Mouse (Mus musculus): Measurements from ENCODE around the gene Otud4. TPM values are rescaled to one million over a fixed set of nuclear protein-coding genes. Genes with fewer than 3 reads are reported as not detected.
"Not testable (repeated sequence)": the region's sequence is repeated elsewhere in the genome, so short reads cannot be mapped to it uniquely, and the experiment has no call there.

Gene Otud4
- polyA plus RNA-seq, 1 experiment = 14.0 TPM

DNA sequence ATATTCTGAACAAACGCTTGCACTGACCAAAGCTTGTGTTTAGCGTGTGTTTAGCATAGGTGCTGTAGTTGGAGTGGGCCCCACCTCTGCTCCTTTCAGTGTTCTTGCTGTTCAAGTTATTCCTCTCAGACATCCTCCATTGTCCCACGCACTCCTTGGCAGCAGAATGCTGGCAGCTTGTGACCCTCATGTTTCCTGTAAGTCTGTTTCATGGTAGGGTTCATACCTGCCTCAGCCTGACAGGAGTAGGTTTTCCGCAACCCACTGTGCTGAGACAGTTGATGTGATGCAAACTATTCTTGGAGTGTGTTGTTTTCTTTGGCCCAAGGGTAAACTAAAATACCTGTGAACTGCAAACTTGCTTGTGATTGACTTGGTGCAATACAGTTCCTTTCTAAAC, 37.0 kb downstream of the Otud4 start:
- H3K4me1 ChIP-seq (ENCODE audit: control insufficient read depth, insufficient read depth, low read length) = peaks cover 3% of the 10 kb centered on the region; the same call in 1 of the 2 replicates
- DNase-seq = no peak
- 80% methylated on average over 4 of the region's 4 CpGs for WGBS
- H3K27me3 ChIP-seq (replicated peaks; ENCODE audit: control insufficient read depth, insufficient read depth, low read length) = no peaks in the 10 kb centered on the region
- no peak overlapping the region for H3K27ac ChIP-seq (ENCODE audit: insufficient read depth, low read depth, low read length)
- no peak overlapping the region for H3K4me3 ChIP-seq (ENCODE audit: insufficient read depth, low read depth, low read length)
- H3K36me3 ChIP-seq (ENCODE audit: control insufficient read depth, insufficient read depth, low read length) = peaks cover 8% of the 10 kb centered on the region
- TF ChIP-seq CTCF (conservative IDR thresholded peaks at IDR 0.05; ENCODE audit: insufficient read depth, insufficient read length, low read depth, low read length) (no peak), POLR2A (IDR thresholded peaks at IDR 0.05; ENCODE audit: low read depth, low read length) (no peak)

DNA sequence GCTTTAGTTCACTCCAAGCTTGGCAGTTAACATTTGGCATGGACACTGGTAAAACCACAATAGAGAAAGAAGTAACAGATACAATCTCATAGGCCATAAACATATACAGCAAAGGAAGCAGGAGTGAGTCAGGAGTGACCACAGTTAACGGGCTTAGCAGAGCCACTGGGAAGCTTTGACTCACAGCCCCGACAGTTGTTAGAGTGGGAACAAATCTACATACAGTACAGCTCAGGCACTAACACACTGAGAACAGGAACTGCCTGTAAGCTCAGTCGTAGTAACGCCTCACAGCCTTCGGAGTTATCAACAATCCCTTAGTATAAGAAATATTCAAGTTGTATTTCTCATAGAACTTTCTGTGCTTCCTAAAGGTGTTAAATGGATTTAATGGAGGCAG, 39.6 kb downstream of the Otud4 start:
- peaks cover 3% of the 10 kb centered on the region; the same call in 1 of the 2 replicates for H3K4me1 ChIP-seq (ENCODE audit: control insufficient read depth, insufficient read depth, low read length)
- WGBS = 70% methylated on average over 5 of the region's 5 CpGs
- H3K36me3 ChIP-seq (ENCODE audit: control insufficient read depth, insufficient read depth, low read length) = peaks cover 3% of the 10 kb centered on the region
- DNase-seq = no peak
- no peak for TF ChIP-seq CTCF (conservative IDR thresholded peaks at IDR 0.05; ENCODE audit: insufficient read depth, insufficient read length, low read depth, low read length)
- TF ChIP-seq POLR2A (IDR thresholded peaks at IDR 0.05; ENCODE audit: low read depth, low read length) = no peak
- H3K27me3 ChIP-seq (replicated peaks; ENCODE audit: control insufficient read depth, insufficient read depth, low read length) = no peaks in the 10 kb centered on the region
- no peak overlapping the region for H3K27ac ChIP-seq (ENCODE audit: insufficient read depth, low read depth, low read length)
- H3K4me3 ChIP-seq (ENCODE audit: insufficient read depth, low read depth, low read length) = no peak overlapping the region

DNA sequence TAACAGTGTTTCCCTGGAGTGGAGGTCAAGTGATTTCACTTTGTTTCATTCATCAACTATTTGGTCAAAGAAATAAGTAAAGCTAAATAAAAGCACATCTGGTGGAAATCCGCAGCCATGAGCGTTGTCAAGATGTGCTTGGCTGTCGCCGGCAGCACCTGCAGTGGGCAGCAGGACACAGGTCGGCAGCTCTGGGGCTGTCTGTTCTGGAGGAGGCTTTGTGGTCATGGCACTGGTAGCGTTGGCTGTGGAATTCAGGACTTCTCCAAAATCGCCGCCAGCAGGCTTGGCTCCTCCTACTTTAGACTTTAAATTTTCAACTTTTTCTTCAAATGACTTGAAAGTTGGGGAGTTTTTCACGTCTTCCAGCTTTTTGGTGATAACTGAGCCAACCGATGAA, 40.7 kb downstream of the Otud4 start:
- WGBS = 32% methylated on average over 10 of the region's 10 CpGs
- H3K36me3 ChIP-seq (ENCODE audit: control insufficient read depth, insufficient read depth, low read length) = not testable (repeated sequence)

DNA sequence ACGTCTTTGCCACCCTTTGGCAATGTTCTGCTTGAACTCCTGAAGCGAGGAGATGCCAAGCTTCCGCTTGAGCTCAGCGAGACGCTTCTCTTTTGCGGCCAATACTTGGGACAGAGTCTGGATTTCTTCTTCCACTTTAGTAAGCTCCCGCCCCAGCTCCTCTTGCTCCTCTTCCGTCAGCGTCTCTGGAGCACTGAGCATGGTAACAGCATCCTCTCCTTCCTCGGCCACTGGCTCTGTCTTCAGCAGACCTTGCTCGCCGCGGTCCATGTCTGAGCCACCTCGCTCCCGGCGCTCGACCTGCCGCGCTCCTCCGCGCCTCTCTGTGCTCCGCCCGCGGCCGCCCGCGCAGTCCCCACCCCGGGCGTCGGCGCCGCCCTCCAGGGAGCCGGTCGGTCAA, 41.1 kb downstream of the Otud4 start:
- Histone ChIP-seq H3K4me1 (ENCODE audit: control insufficient read depth, insufficient read depth, low read length) (peaks cover 3% of the 10 kb centered on the region; the same call in 1 of the 2 replicates), H3K27me3 (replicated peaks; ENCODE audit: control insufficient read depth, insufficient read depth, low read length) (no peaks in the 10 kb centered on the region), H3K27ac (ENCODE audit: insufficient read depth, low read depth, low read length) (no peak overlapping the region), H3K4me3 (ENCODE audit: insufficient read depth, low read depth, low read length) (peak overlapping the region; percentile 59), H3K36me3 (ENCODE audit: control insufficient read depth, insufficient read depth, low read length) (peaks cover 3% of the 10 kb centered on the region)
- WGBS = 2% methylated on average over 34 of the region's 34 CpGs
- DNase-seq = peak; percentile 13
- TF ChIP-seq POLR2A (IDR thresholded peaks at IDR 0.05; ENCODE audit: low read depth, low read length) = no peak
- TF ChIP-seq CTCF (conservative IDR thresholded peaks at IDR 0.05; ENCODE audit: insufficient read depth, insufficient read length, low read depth, low read length) = no peak

More for the DNA sequence above, 40.7 kb downstream of the Otud4 start:
- not testable (repeated sequence) for H3K27ac ChIP-seq (ENCODE audit: insufficient read depth, low read depth, low read length); DNase-seq; H3K4me1 ChIP-seq (ENCODE audit: control insufficient read depth, insufficient read depth, low read length); H3K27me3 ChIP-seq (replicated peaks; ENCODE audit: control insufficient read depth, insufficient read depth, low read length)
- H3K4me3 ChIP-seq (ENCODE audit: insufficient read depth, low read depth, low read length) = peak overlapping the region; percentile 59; the same call in 1 of the 2 replicates

DNA sequence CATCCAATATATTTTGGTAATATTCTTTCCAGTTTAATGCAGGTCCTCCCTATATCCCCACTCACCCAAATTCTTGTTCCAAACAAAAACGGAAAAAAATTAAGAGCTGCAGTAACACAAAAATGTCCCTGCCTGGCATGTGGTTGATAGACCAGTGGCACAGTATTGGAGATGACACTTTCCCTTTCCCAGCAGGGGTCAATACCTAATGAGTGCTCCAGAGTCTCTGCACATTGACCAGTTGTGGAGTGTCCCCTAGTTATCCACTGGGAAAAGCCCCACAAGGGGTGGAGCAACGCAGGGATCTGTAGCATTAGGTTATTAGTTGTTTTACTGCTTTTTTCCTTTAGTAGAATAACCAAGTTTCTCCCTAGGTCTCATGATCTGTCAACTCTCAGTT, 41.5 kb downstream of the Otud4 start:
- TF ChIP-seq CTCF (conservative IDR thresholded peaks at IDR 0.05; ENCODE audit: insufficient read depth, insufficient read length, low read depth, low read length) (no peak), POLR2A (IDR thresholded peaks at IDR 0.05; ENCODE audit: low read depth, low read length) (no peak)
- no peak for DNase-seq
- Histone ChIP-seq H3K4me1 (ENCODE audit: control insufficient read depth, insufficient read depth, low read length) (peaks cover 3% of the 10 kb centered on the region; the same call in 1 of the 2 replicates), H3K4me3 (ENCODE audit: insufficient read depth, low read depth, low read length) (no peak overlapping the region), H3K36me3 (ENCODE audit: control insufficient read depth, insufficient read depth, low read length) (peaks cover 4% of the 10 kb centered on the region), H3K27me3 (replicated peaks; ENCODE audit: control insufficient read depth, insufficient read depth, low read length) (no peaks in the 10 kb centered on the region), H3K27ac (ENCODE audit: insufficient read depth, low read depth, low read length) (no peak overlapping the region)
- WGBS = 33% methylated on average over 2 of the region's 2 CpGs

DNA sequence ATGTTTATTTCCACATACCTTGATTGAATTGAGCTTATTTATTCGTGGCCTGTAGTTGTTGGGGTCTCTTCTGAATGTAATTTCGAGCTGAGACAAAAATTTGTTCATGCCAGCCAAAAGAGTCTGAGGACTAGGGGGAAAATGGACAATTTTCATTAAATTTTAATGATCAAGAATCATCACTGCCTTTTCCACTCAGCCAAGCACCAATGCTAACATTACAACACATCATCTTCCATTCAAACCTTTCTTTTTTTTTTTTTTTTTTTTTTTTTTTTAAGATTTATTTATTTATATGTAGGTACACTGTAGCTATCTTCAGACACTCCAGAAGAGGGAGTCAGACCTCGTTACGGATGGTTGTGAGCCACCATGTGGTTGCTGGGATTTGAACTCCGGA, 46.5 kb downstream of the Otud4 start:
- not testable (repeated sequence) for H3K27ac ChIP-seq (ENCODE audit: insufficient read depth, low read depth, low read length); H3K36me3 ChIP-seq (ENCODE audit: control insufficient read depth, insufficient read depth, low read length); H3K27me3 ChIP-seq (replicated peaks; ENCODE audit: control insufficient read depth, insufficient read depth, low read length); DNase-seq; H3K4me1 ChIP-seq (ENCODE audit: control insufficient read depth, insufficient read depth, low read length); H3K4me3 ChIP-seq (ENCODE audit: insufficient read depth, low read depth, low read length)
- WGBS = 89% methylated on average over 5 of the region's 5 CpGs

DNA sequence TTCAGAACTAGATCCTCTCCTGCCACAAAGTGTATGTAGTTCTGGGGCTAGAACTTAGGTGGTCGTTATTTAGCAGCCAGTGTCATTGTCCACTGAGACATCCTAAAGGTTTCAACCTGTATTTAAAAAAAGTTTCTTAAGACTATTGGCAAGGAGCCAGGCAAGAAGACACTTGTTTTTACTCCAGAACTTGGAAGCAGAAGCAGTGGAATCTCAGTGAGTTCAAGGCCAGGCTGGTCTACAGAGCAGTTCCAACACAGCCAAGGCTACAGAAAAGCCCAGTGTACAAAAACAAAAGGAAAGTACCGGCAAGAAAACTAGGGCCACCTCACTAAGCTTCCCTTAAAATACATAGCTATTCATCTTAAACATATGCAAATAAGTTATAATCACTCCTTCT, 53.1 kb downstream of the Otud4 start:
- whole genome bisulfite sequencing = 90% methylated on average over 2 of the region's 2 CpGs
- no peak for TF ChIP-seq POLR2A (IDR thresholded peaks at IDR 0.05; ENCODE audit: low read depth, low read length)
- DNase-seq = no peak
- no peak overlapping the region for H3K27ac ChIP-seq (ENCODE audit: insufficient read depth, low read depth, low read length)
- H3K4me3 ChIP-seq (ENCODE audit: insufficient read depth, low read depth, low read length) = no peak overlapping the region
- H3K27me3 ChIP-seq (replicated peaks; ENCODE audit: control insufficient read depth, insufficient read depth, low read length) = no peaks in the 10 kb centered on the region
- no peaks in the 10 kb centered on the region for H3K4me1 ChIP-seq (ENCODE audit: control insufficient read depth, insufficient read depth, low read length)
- peaks cover 6% of the 10 kb centered on the region for H3K36me3 ChIP-seq (ENCODE audit: control insufficient read depth, insufficient read depth, low read length)

DNA sequence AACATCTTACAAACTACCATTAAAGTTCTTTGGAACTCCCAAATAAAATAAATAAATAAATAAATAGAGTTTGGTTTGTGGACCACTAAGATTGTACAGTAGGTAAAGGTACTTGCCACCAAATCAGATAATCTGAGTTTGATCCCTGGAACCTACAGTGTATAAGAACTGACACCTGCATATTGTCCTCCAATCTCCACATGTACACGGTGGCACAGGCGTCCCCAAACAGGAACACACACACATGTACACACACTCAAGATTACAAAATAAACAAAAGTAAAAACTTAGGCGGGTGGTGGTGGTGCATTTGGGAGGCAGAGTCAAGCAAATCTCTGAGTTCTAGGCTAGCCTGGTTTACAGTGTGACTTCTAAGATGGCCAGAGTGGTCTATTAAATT, 67.3 kb downstream of the Otud4 start:
- no peak overlapping the region for H3K27ac ChIP-seq (ENCODE audit: insufficient read depth, low read depth, low read length)
- TF ChIP-seq POLR2A (IDR thresholded peaks at IDR 0.05; ENCODE audit: low read depth, low read length) (no peak), CTCF (conservative IDR thresholded peaks at IDR 0.05; ENCODE audit: insufficient read depth, insufficient read length, low read depth, low read length) (no peak)
- H3K27me3 ChIP-seq (replicated peaks; ENCODE audit: control insufficient read depth, insufficient read depth, low read length) = no peaks in the 10 kb centered on the region
- no peaks in the 10 kb centered on the region for H3K4me1 ChIP-seq (ENCODE audit: control insufficient read depth, insufficient read depth, low read length)
- H3K36me3 ChIP-seq (ENCODE audit: control insufficient read depth, insufficient read depth, low read length) = peaks cover 8% of the 10 kb centered on the region
- 96% methylated on average over 3 of the region's 3 CpGs for WGBS
- no peak overlapping the region for H3K4me3 ChIP-seq (ENCODE audit: insufficient read depth, low read depth, low read length)
- no peak for DNase-seq

All from kidney, adult 2 months (tissue).